Mouse (Mus musculus) retina, adult 2 months (tissue): ENCODE results near the gene Mpv17l.
A peak's percentile ranks its signal among the peaks of the same experiment; 100 is the strongest.
"Not testable (repeated sequence)": the region's sequence is repeated elsewhere in the genome, so short reads cannot be mapped to it uniquely, and the experiment has no call there.

Experiments used
- DNase-seq: peaks from one replicate; pipeline ENCODE4 v3.0.0-alpha.2; 2012; ENCODE audit warnings: low read depth, low spot score

Mpv17l gene

DNA sequence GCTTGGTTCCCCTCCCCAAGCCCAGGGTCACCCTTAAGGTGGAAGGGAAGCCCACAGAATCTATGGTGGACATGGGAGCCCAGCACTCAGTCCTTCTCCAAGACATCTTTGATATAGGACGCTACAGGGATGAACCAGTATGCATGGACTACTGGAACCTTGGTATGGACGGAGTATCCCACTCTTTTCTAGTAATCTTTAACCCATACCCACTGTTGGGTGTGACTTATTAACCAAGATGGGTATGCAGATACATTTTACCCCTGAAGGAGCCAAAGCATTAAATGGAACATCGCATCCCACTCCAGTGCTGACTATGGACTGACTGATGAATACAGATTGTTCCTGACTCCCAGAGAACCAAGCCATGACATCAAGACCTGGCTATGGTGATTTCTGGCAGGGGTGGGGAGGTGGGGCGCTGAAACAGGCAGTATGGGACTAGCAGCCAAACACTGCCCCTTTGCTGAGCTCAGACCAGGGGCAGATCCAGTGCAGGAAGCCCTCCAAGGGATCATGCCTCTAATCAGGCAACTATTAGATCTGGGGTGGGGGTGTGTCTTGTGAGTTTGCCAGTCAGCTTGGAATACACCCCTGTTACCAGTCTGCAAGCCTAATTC lies 24.6 kb downstream of the Mpv17l start:
- no peak for DNase-seq

DNA sequence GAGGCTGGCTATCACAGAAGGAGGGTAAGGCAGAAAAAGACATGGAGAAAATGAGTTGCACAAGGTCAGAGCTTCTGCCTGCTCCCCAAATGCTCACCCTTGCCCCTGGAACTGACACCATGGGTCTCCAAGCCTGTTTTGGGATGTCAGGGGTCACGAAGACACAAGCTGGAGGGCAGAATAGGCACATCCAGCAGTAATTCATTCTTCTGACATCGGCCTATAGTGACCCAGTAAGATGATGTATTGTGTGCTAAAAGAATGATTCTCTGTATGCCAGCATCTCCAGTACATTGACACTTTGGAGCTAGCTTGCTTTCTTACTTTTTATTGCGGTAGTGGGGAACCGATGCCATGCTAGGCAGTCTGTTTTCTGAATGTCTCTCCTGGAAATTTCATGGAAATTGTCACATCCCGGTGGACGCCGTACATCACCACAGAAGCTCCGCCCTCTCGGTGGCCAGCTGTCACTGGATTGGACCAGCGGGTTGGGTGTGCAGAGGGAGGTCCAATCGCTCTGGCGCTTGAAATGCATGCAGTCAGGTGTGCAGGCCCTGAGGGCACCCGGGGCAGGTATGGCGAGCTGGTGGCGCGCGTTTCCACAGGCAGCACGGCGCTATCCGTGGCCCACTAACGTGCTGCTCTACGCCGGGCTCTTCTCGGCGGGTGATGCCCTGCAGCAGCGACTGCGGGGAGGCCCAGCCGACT lies 37.3 kb downstream of the Mpv17l start:
- DNase-seq = peak; percentile 61

DNA sequence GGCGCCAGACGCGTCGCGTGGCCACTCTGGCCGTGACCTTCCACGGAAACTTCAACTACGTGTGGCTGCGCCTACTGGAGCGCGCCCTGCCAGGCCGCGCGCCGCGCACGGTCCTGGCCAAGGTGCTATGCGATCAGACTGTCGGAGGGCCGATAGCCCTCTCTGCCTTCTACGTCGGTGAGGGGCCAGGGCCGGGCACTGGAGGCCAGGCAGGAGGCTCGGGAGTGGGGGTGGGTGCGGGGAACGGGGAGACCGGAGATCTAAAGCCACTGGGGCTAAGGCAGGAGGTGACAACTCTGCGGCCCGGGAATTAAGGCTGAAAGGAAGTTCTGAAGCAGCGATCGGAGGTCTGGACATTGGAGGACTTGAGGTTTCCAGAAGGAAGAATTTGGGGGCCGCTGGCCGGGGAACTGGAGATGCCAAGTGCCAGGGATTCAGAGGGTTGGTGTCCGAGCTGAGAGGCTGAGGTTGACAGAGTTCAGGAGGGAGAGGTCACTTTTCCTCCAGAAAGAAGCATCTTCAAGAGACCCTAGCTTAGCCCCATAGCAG lies 38.0 kb downstream of the Mpv17l start:
- DNase-seq = no peak

GRCm38 (mm10) chr16:13944178-13944577 lies 41.2 kb downstream of the Mpv17l start:
- DNase-seq = no peak

- no peak for DNase-seq
Observed at GRCm38 (mm10) chr16:13944752-13945151, 41.8 kb downstream of the Mpv17l start.

DNA sequence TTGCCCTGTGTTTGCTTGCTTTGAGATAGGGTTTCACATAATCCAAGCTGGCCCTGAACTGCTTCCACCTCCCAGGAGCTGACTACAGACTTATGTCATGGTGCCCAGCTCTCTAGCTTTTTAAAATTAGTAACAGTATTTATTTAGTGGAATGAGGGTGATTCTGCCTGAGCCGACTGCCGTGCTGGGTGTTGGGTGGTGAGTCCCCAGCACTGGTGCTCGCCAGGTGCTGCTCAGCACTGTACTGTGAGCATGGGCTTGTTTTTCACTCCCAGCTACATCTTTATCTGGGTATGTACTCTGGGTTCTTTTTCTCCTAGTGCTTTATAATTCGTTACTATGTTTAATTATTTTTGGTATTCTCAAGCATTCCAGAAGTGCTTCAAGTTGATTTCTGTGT lies 42.2 kb downstream of the Mpv17l start:
- DNase-seq = no peak

DNA sequence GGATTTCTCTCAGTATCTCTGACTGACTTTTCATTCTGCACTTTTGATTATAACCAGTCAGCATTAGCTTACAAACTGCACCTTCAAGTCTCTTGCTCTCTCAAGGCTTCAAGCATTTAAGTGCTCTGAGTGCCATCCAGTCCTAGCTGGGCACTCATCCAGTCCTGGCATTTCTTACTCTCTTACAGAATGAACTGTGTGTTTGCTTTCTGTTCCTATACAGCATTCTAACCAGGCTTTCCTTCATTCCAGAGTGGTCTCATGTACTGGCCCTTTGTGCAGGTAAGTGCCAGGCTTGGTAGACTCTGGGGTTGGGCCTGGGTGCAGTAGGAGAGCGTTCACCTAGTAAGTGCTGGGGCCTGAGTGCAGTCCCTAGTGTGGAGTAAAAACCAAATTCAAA lies 43.3 kb downstream of the Mpv17l start:
- DNase-seq = no peak

DNA sequence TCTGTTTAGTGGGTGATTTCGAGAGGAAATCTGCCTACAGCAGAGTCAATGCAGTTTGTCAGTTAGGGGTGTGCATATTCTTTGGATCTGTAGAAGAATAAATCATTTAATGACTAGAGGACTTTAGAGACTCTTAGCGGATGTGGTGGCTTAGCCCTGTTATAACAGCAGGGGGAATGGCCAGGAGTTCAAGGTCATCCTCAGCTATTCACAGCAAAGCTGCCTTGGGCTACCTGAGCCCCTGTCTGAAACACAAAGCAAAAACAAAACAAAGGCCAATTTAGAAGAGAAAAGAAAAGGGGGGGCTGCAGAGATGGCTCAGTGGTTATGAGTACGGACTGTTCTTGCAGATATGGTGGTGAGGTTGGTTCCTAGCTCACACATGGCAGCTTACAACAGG lies 48.3 kb downstream of the Mpv17l start:
- DNase-seq = no peak

DNA sequence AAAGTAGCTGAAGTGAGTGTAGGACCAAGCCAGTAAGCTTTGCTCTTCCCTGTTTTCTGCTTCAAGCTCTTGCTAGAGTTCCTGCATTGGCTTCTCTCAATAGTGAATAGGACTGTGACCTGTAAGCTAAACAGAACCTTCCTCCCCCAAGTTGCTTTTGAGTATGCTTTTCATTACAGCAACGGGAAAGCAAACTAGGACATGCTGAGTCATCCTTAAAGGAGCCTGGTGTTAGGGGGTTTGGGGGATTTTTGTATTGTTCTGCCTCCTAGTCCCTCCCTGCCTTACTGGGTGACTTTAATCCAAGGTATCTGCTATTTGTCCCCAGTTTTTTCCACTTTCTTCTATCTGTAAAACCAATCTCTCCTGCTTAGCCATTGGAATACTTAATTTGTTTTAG lies 59.1 kb downstream of the Mpv17l start:
- no peak for DNase-seq

DNA sequence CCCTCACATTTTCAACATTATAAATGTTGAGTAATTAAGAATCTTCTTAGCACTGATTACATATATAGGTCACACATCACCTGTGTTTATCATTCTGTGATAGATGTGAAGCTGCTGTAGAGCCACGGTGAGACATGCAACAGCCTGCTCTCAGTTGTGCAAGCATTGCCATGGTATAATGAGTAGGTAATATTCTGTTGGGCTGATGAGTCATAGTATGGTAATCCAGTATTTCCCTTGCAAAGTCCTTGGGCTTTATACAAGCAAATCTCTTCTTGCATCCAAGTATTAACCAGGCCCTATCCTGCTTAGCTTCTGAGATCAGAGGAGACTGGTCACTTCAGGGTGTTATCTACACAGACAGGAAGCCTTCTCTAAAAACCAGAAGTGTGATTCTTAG lies 66.1 kb downstream of the Mpv17l start:
- DNase-seq = no peak

- no peak for DNase-seq
Observed at GRCm38 (mm10) chr16:13972051-13972450, 69.1 kb downstream of the Mpv17l start.

- DNase-seq = not testable (repeated sequence)
Observed at GRCm38 (mm10) chr16:13976358-13976896, 73.5 kb downstream of the Mpv17l start.

DNA sequence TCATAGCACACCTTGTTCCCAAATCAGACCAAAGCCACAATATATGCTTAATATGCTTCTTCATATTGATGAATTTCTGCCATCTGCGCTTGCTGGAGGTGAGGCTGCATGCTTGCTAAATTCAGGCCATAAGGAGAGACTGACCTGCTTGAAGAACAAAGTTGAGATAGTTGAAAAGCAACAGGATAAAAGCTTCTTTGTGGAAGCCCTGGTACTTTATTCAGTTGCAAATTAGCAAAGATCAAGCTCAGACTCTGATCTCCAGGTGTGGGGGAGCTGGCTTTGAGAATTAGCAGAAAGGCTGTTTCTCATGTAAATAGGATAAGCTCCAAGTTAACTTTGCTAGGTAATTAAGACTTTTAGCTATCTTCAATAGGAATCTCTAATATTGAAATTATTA lies 74.1 kb downstream of the Mpv17l start:
- not testable (repeated sequence) for DNase-seq

- not testable (repeated sequence) for DNase-seq
Observed at GRCm38 (mm10) chr16:13981726-13982125, 78.8 kb downstream of the Mpv17l start.

GRCm38 (mm10) chr16:13983161-13983560 lies 80.2 kb downstream of the Mpv17l start:
- DNase-seq = no peak

- no peak for DNase-seq
Observed at GRCm38 (mm10) chr16:13986197-13986573, 83.2 kb downstream of the Mpv17l start.

DNA sequence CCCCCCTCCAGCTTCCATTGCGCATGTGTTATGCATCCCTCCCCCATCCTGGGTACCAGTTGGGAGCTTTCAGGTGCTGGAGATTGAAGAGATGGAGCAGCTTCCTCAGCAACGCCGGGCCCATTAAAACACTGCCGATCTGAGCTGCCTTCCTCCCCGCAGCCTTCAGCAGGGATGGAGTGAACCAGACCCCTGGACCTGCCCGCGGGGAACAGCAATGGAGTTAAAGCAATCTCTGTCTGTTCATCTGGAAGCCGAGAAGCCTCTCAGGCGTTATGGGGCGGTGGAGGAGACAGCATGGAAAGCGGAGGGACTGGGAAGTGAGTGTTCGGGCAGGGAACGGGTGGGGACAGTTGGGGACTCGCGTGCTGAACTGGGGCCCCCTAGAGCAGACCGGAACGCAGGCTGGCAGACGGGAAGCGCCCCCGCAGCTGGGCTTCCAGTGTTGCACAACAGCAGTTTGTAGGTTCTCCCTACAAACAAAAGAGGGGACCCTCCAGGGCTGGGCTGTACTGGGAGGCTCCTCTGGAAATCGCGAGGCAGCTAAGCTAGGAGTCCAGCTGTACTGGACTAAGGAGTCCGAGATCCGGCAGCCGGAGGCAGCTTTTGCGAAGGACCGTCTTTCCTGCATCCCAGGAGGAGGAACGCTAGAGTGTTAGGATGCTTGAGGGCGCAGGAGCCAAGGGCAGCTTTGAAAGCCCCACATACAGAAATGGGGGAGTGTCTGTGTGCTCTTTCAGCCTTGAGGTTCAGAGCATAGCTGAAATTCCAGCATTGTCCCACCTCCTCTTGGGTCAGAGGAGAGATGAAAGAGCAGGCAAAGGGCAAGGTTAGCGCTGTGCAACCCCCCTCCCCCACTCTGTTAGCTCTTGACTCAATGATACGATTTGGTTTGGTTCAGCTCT lies 83.9 kb downstream of the Mpv17l start, which contains the start of the genes 2900011O08Rik and Ifitm7:
Gene 2900011O08Rik, plus strand, starts transcription at position 31 of the 905 bp plus-strand sequence.
Gene Ifitm7, minus strand, starts transcription at position 315 of the 905 bp plus-strand sequence.
- DNase-seq = no peak

DNA sequence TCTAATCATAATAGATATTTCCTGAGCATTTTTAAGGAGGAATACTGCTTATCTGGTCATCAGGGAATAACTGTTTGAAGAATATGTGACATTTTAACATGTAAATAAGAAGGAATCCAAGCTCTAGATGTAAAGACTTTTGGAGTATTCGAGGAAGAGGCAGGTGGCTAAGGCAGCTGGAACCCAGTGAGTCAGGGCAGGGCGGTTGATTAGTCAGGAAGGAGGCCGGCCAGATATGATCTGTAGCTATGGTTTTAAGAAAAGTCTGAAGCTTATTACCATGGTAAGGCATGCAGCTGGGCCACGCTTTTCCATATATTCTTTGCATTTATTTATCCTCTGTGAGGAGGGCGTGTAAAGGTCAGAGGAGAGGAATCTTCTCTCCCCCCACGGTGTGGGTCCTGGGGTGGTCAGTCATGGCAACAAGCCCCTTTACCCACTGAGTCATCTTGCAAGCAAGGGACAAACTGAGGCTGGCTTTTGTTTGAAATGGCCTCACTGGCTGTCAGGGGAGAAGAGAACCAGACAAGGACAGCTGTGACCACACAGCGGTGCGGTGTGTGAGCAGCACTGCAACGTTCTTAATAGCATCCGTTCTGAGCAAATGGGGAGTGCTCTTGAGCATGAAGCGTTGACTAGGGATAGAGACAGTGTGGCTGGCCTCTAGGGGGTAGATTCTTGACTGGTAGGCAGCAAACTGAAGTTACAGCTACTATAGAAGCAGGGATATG lies 89.7 kb downstream of the Mpv17l start:
- DNase-seq = no peak

DNA sequence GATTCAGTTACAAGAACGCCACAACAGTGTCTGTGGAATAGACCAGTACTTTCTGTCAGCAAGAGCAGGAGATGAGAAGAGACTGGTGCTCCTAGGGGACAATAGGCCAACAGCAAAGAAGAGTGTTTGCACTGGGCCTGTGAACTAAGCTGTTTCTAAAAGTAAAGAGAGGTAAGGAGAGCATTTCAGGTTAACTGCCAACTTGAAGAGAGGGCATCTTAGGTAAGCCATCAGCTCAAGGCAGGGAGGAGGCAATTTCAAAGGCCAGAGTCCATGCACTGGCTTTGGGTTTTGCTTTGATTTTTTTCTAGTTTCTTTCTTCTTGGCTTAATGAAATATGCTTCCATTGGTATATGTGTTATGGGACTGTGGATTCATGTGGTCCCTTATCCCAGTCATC lies 91.1 kb downstream of the Mpv17l start:
- no peak for DNase-seq

DNA sequence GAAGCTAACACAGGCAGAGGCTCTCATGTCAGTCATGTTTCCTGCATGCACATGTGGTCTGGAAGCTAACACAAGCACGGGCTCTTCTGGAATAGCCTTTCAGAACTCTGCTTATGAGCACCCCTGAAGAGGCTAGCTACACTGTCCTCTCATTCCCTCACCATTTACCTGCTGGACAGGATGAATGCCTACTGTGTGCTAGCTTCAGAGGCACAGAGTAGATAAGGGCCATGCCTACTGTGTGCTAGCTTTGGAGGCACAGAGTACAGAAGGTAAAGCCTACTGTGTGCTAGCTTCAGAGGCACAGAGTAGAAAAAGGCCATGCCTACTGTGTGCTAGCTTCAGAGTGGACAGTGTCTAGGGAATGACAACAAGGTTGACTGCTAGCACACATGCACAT lies 91.5 kb downstream of the Mpv17l start:
- no peak for DNase-seq
